Mouse (Mus musculus) midbrain, embryonic 13.5 days (tissue): ENCODE results near the gene Mrps6. TPM values are rescaled to one million over a fixed set of nuclear protein-coding genes. Genes with fewer than 3 reads are reported as not detected.

Source experiments
- ATAC-seq: fragments of 200-750 bp; cut with Nextera tagmentation; 2 replicates; pipeline ENCODE4 v1.8.0; 2017; ENCODE audit warnings: mild to moderate bottlenecking, moderate TSS enrichment, moderate library complexity
- H3K27ac ChIP-seq: fragments of 300-500 bp; sonication (generic); 2 replicates; pipeline ENCODE4 v1.5.1; 2015; ENCODE audit warnings: inconsistent platforms, mild to moderate bottlenecking, moderate library complexity
- H3K27me3 ChIP-seq: fragments of 300-500 bp; sonication (generic); 2 replicates; pipeline ENCODE4 v1.6.1; 2015; ENCODE audit warnings: mild to moderate bottlenecking, inconsistent platforms
- H3K36me3 ChIP-seq: fragments of 300-500 bp; sonication (generic); 2 replicates; pipeline ENCODE4 v1.6.1; 2015; ENCODE audit warnings: mild to moderate bottlenecking, inconsistent platforms
- H3K4me1 ChIP-seq: fragments of 300-500 bp; sonication (generic); replicated peaks from 2 replicates; pipeline ENCODE4 v1.6.1; 2015; ENCODE audit warnings: inconsistent platforms
- H3K4me2 ChIP-seq: fragments of 300-500 bp; sonication (generic); replicated peaks from 2 replicates; pipeline ENCODE4 v1.6.1; 2015; ENCODE audit warnings: moderate library complexity, mild to moderate bottlenecking, inconsistent platforms
- H3K4me3 ChIP-seq: fragments of 300-500 bp; sonication (generic); replicated peaks from 2 replicates; pipeline ENCODE4 v1.5.1; 2015; ENCODE audit warnings: mild to moderate bottlenecking, inconsistent platforms
- H3K9ac ChIP-seq: fragments of 300-500 bp; sonication (generic); replicated peaks from 2 replicates; pipeline ENCODE4 v1.6.1; 2015; ENCODE audit warnings: mild to moderate bottlenecking, inconsistent platforms
- H3K9me3 ChIP-seq: fragments of 300-500 bp; sonication (generic); 2 replicates; pipeline ENCODE4 v1.6.1; 2016; ENCODE audit warnings: mild to moderate bottlenecking, inconsistent platforms
- WGBS: fragments of 180-500 bp; shearing (Covaris S2); methylation state at CpG from one replicate; pipeline ENCODE4 v1.1.7; 2015; 5-methylcytosine and 5-hydroxymethylcytosine counted together
- polyA plus RNA-seq: library from polyadenylated mRNA; unstranded; fragments of >200 nt; fragmentation: Nextera tagmentation; extraction: Ambion mirVana; gene quantifications from 2 replicates; pipeline ENCODE4 v1.2.1, GENCODE M21; 2015

Mrps6 gene
- polyA plus RNA-seq, 1 experiment from 2014 or later: 153 TPM

DNA sequence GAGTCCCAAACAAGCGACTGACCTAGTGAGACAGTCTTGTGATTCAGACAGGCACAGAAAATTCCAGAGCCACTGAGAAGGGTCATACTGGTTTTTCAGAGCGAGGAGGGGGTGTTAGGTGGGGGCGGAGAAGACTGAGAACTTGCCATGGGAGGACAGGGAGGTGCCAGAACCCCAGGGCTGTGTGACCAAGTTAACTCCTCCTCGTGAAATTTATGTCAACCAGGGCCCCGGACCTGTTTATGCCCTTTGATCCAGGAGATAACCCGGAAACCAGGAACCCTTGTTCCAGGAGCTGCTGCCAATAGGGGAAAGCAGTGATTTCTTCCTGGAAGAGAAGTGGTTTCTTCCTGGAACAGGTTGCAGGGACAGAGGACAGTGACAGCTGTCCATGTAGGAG lies 101.0 kb downstream of the Mrps6 start:
- Histone ChIP-seq H3K4me3 (peak overlapping the region; percentile 45), H3K9ac (peak overlapping the region; percentile 60; the same call in 1 of the 2 replicates), H3K27me3 (no peaks in the 10 kb centered on the region), H3K36me3 (no peaks in the 10 kb centered on the region), H3K9me3 (no peaks in the 10 kb centered on the region), H3K27ac (no peak overlapping the region; the same call in 1 of the 2 replicates), H3K4me2 (peak overlapping the region; percentile 68), H3K4me1 (peaks cover 17% of the 10 kb centered on the region)
- no peak for ATAC-seq
- 64% methylated on average over 6 of the region's 6 CpGs for WGBS

Other genes starting within 250 kb of the Mrps6 start
- gene Gm49711, start within 50 bp of the Mrps6 start, polyA plus RNA-seq: 0.49 and 0.54 TPM in 2 replicates
- 16.3 and 16.8 TPM in 2 replicates for gene Slc5a3, start 52 bp downstream of the Mrps6 start, polyA plus RNA-seq
- 2.2 and 5.3 TPM in 2 replicates for gene Kcne2, start 234.1 kb downstream of the Mrps6 start, polyA plus RNA-seq
- gene Smim11, start 243.0 kb downstream of the Mrps6 start, polyA plus RNA-seq: 94.2 and 109 TPM in 2 replicates